Mouse (Mus musculus): Measurements from ENCODE around the gene Lhx6. TPM values are rescaled to one million over a fixed set of nuclear protein-coding genes. Genes with fewer than 3 reads are reported as not detected.

Lhx6 gene
- polyA plus RNA-seq, 1 experiment: 8.5 TPM

- peak within 1 kb of the TSS; percentile 71 for H3K4me3 ChIP-seq (ENCODE audit: insufficient read depth, low read length)
- H3K4me1 ChIP-seq (ENCODE audit: control insufficient read depth, insufficient read depth, low read length): peaks cover 3% of the 10 kb centered on the region; the same call in 1 of the 2 replicates
- H3K27ac ChIP-seq (ENCODE audit: insufficient read depth, low read length): no peak within 1 kb of the TSS
- TF ChIP-seq POLR2A (IDR thresholded peaks at IDR 0.05; ENCODE audit: extremely low read depth, insufficient read depth, low read length) (peak; percentile 77; the same call in 1 of the 2 replicates), CTCF (IDR thresholded peaks at IDR 0.05; ENCODE audit: extremely low read depth, insufficient read depth, low read length) (no peak)
Measured at GRCm38 (mm10) chr2:36048748-36049566, 56.3 kb downstream of the Lhx6 start, which contains the start of the genes Ndufa8 and Morn5. Gene Ndufa8, minus strand, starts transcription at chr2:36049406. Gene Morn5, plus strand, starts transcription at chr2:36049458.

GRCm38 (mm10) chr2:36048164-36048563 is 57.0 kb downstream of the Lhx6 start:
- Histone ChIP-seq H3K27ac (ENCODE audit: insufficient read depth, low read length) (no peak overlapping the region), H3K4me1 (ENCODE audit: control insufficient read depth, insufficient read depth, low read length) (peaks cover 3% of the 10 kb centered on the region; the same call in 1 of the 2 replicates), H3K4me3 (ENCODE audit: insufficient read depth, low read length) (peak overlapping the region; percentile 71)
- no peak for TF ChIP-seq POLR2A (IDR thresholded peaks at IDR 0.05; ENCODE audit: extremely low read depth, insufficient read depth, low read length)
- TF ChIP-seq CTCF (IDR thresholded peaks at IDR 0.05; ENCODE audit: extremely low read depth, insufficient read depth, low read length): no peak

- Histone ChIP-seq H3K4me1 (ENCODE audit: control insufficient read depth, insufficient read depth, low read length) (peaks cover 2% of the 10 kb centered on the region; the same call in 1 of the 2 replicates), H3K27ac (ENCODE audit: insufficient read depth, low read length) (no peak overlapping the region), H3K4me3 (ENCODE audit: insufficient read depth, low read length) (no peak overlapping the region)
- TF ChIP-seq POLR2A (IDR thresholded peaks at IDR 0.05; ENCODE audit: extremely low read depth, insufficient read depth, low read length) (no peak), CTCF (IDR thresholded peaks at IDR 0.05; ENCODE audit: extremely low read depth, insufficient read depth, low read length) (no peak)
Measured at GRCm38 (mm10) chr2:36040872-36041271, 64.3 kb downstream of the Lhx6 start.

DNA sequence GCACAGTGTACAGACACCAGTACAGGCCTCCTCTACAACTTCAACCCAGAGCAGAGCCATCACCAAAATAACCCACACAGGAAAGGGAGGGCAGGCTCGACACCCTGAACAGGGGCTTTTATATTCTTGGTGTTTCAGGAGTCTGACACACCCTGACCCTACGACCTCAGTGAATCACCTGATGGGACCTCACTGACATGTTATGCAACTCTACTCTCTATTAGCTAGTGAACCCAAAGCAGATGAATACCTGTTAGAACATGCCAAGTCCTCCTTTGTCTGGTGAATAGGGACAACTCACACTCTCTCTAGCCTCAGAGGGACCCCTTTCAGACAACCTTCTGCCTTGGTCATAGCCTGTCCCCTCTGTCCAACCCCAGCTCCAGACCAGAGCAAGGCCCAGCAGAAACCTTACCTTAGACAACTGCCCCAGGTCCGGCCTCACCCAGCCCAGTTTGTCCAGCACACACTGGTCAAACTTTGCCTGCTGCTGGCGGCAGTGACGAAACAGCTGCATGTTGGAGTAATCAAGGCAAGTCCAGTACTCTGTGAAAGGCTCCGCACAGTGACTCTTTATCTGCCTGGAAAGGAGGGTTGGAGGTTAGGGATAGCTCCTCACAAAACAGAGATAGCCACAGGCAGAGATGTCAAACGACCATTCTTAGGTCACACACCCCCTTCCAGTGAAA is 65.8 kb downstream of the Lhx6 start:
- Histone ChIP-seq H3K4me1 (ENCODE audit: control insufficient read depth, insufficient read depth, low read length) (peaks cover 2% of the 10 kb centered on the region; the same call in 1 of the 2 replicates), H3K4me3 (ENCODE audit: insufficient read depth, low read length) (no peak overlapping the region), H3K27ac (ENCODE audit: insufficient read depth, low read length) (no peak overlapping the region)
- TF ChIP-seq POLR2A (IDR thresholded peaks at IDR 0.05; ENCODE audit: extremely low read depth, insufficient read depth, low read length): no peak
- TF ChIP-seq CTCF (IDR thresholded peaks at IDR 0.05; ENCODE audit: extremely low read depth, insufficient read depth, low read length): no peak

GRCm38 (mm10) chr2:36035413-36036081 is 69.7 kb downstream of the Lhx6 start:
- no peak overlapping the region for H3K4me3 ChIP-seq (ENCODE audit: insufficient read depth, low read length)
- no peak for TF ChIP-seq CTCF (IDR thresholded peaks at IDR 0.05; ENCODE audit: extremely low read depth, insufficient read depth, low read length)
- TF ChIP-seq POLR2A (IDR thresholded peaks at IDR 0.05; ENCODE audit: extremely low read depth, insufficient read depth, low read length): no peak
- H3K27ac ChIP-seq (ENCODE audit: insufficient read depth, low read length): no peak overlapping the region
- H3K4me1 ChIP-seq (ENCODE audit: control insufficient read depth, insufficient read depth, low read length): no peaks in the 10 kb centered on the region

GRCm38 (mm10) chr2:36034898-36035297 is 70.3 kb downstream of the Lhx6 start:
- no peaks in the 10 kb centered on the region for H3K4me1 ChIP-seq (ENCODE audit: control insufficient read depth, insufficient read depth, low read length)
- no peak overlapping the region for H3K4me3 ChIP-seq (ENCODE audit: insufficient read depth, low read length)
- TF ChIP-seq CTCF (IDR thresholded peaks at IDR 0.05; ENCODE audit: extremely low read depth, insufficient read depth, low read length) (no peak), POLR2A (IDR thresholded peaks at IDR 0.05; ENCODE audit: extremely low read depth, insufficient read depth, low read length) (no peak)
- H3K27ac ChIP-seq (ENCODE audit: insufficient read depth, low read length): no peak overlapping the region

GRCm38 (mm10) chr2:36033966-36034365 is 71.2 kb downstream of the Lhx6 start:
- Histone ChIP-seq H3K27ac (ENCODE audit: insufficient read depth, low read length) (no peak overlapping the region), H3K4me1 (ENCODE audit: control insufficient read depth, insufficient read depth, low read length) (no peaks in the 10 kb centered on the region), H3K4me3 (ENCODE audit: insufficient read depth, low read length) (no peak overlapping the region)
- TF ChIP-seq CTCF (IDR thresholded peaks at IDR 0.05; ENCODE audit: extremely low read depth, insufficient read depth, low read length): no peak
- no peak for TF ChIP-seq POLR2A (IDR thresholded peaks at IDR 0.05; ENCODE audit: extremely low read depth, insufficient read depth, low read length)

- no peak overlapping the region for H3K27ac ChIP-seq (ENCODE audit: insufficient read depth, low read length)
Measured at GRCm38 (mm10) chr2:36032884-36033283, 72.3 kb downstream of the Lhx6 start.

More at GRCm38 (mm10) chr2:36032884-36033283, 72.3 kb downstream of the Lhx6 start:
- Histone ChIP-seq H3K4me3 (ENCODE audit: insufficient read depth, low read length) (no peak overlapping the region), H3K4me1 (ENCODE audit: control insufficient read depth, insufficient read depth, low read length) (no peaks in the 10 kb centered on the region)
- TF ChIP-seq CTCF (IDR thresholded peaks at IDR 0.05; ENCODE audit: extremely low read depth, insufficient read depth, low read length) (no peak), POLR2A (IDR thresholded peaks at IDR 0.05; ENCODE audit: extremely low read depth, insufficient read depth, low read length) (no peak)

Other genes starting within 250 kb of the Lhx6 start
- gene Ttll11, start 125.5 kb downstream of the Lhx6 start, polyA plus RNA-seq (2012; rRNA removed): 36.1 and 36.2 TPM in 2 replicates
- gene Ndufa8, start 56.0 kb downstream of the Lhx6 start, polyA plus RNA-seq (2012; rRNA removed): 218 and 219 TPM in 2 replicates
- 1.8 and 2.2 TPM in 2 replicates for gene Morn5, start 56.0 kb downstream of the Lhx6 start, polyA plus RNA-seq (2012; rRNA removed)
- gene Mrrf, start 31.0 kb upstream of the Lhx6 start, polyA plus RNA-seq (2012; rRNA removed): 21.1 and 23.8 TPM in 2 replicates
- gene Rbm18, start 31.4 kb upstream of the Lhx6 start, polyA plus RNA-seq (2012; rRNA removed): 50.0 and 50.4 TPM in 2 replicates
- gene Ptgs1, start 125.0 kb upstream of the Lhx6 start, polyA plus RNA-seq (2012; rRNA removed): 15.4 and 16.6 TPM in 2 replicates